ENCODE assay signal across 12 mouse cellular contexts in the genomic region with DNA sequence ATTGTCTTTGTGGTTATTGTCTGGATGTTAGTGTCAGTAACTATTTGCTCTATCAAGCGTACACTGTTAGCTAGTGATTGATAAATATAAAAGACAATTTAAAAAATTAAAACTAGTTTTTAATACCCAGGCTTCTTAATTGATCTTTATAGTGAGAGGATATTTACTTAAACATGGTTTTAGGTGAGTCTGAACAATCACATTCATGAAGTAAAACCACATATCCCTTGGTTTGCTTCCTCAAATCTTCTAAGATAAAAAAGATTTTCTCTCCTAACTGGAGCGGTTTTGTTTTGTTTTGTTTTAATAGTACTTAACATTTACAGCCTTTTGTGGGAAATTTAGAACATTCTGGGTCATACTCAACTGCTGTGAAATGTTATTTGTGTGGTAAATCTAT. TPM values are rescaled to one million over a fixed set of nuclear protein-coding genes. Genes with fewer than 3 reads are reported as not detected.
A peak's percentile ranks its signal among the peaks of the same experiment; 100 is the strongest.
DNase-seq lines count a peak whose midpoint lies in the region; ATAC-seq and TF ChIP-seq lines count a peak whose summit lies in the region.
"Had no signal": no experiment of that assay in that cellular context is flagged by ENCODE, and none has a peak within 500 bp of the region (broad histone marks: within the 10 kb centered on the region; RNA-seq: fewer than 3 reads in every experiment).

No protein-coding gene starts in this region.

- H3K4me3 ChIP-seq in heart, embryonic 10.5 days, result peak overlapping the region; percentile 99; the same call in 1 of the 2 replicates
- H3K4me3 ChIP-seq in megakaryocyte, embryonic 14.5 days (replicated peaks), result peak overlapping the region; percentile 98
- H3K4me3 ChIP-seq in liver, embryonic 14.5 days (ENCODE audit: insufficient read depth in 1 of 2, low read depth in 2 of 2, low read length in 2 of 2), result peak overlapping the region; percentile 28 to 91; a peak in 3 of 4 replicates
- H3K4me3 ChIP-seq in stomach, postnatal 0 days (ENCODE audit: low read depth, low read length), result no peak overlapping the region

- DNase-seq in heart, embryonic 10.5 days (ENCODE audit: low spot score), result no peak
- no peak for DNase-seq in heart, postnatal 4 days
- no peak for DNase-seq in liver, embryonic 14.5 days (ENCODE audit: low read depth in 3 of 3, low spot score in 3 of 3)
- no peak for DNase-seq in stomach, postnatal 0 days (ENCODE audit: low spot score)
- no peak for DNase-seq in adrenal gland, adult 18-20 months (ENCODE audit: low spot score in 2 of 2)
- no peak for DNase-seq in Muller cell, postnatal 12 days (ENCODE audit: inconsistent ontology term)
- DNase-seq: cerebellum, adult 9-10 months; gastrocnemius, postnatal 36 days; retina, postnatal 1 day; thymus, postnatal 4 days had no signal

- H3K9ac ChIP-seq in liver, embryonic 14.5 days (replicated peaks), result no peak overlapping the region
- H3K9ac ChIP-seq in stomach, postnatal 0 days (ENCODE audit: low read length), result no peak overlapping the region

- ATAC-seq in megakaryocyte, adult 5-6 weeks (ENCODE audit: poor library complexity, severe bottlenecking), result no peak
- ATAC-seq in liver, embryonic 14.5 days (ENCODE audit: insufficient read depth), result no peak
- no peak for ATAC-seq in stomach, postnatal 0 days (ENCODE audit: low FRiP score, low TSS enrichment)

- H3K27ac ChIP-seq in heart, embryonic 10.5 days, result no peak overlapping the region
- H3K27ac ChIP-seq in liver, embryonic 14.5 days, result no peak overlapping the region
- no peak overlapping the region for H3K27ac ChIP-seq in stomach, postnatal 0 days (replicated peaks)

- H3K36me3 ChIP-seq in heart, embryonic 10.5 days, result peaks cover 17% of the 10 kb centered on the region
- peaks cover 55% of the 10 kb centered on the region for H3K36me3 ChIP-seq in megakaryocyte, embryonic 14.5 days (replicated peaks; ENCODE audit: low read length)
- peaks cover 19% of the 10 kb centered on the region for H3K36me3 ChIP-seq in liver, embryonic 14.5 days (replicated peaks; ENCODE audit: control insufficient read depth, insufficient read depth, low read depth)
- no peaks in the 10 kb centered on the region for H3K36me3 ChIP-seq in stomach, postnatal 0 days (ENCODE audit: control insufficient read depth, insufficient read depth, low read length)

- no peak for TF ChIP-seq EP300 in liver, embryonic 14.5 days (IDR thresholded peaks at IDR 0.05; ENCODE audit: low read depth)
- TF ChIP-seq EP300 in stomach, postnatal 0 days (optimal IDR thresholded peaks at IDR 0.05), result no peak

- WGBS in heart, embryonic 10.5 days, result 80% methylated on average over 2 of the region's 2 CpGs
- WGBS in liver, embryonic 14.5 days (ENCODE audit: insufficient replicate concordance), result 67% methylated on average over 2 of the region's 2 CpGs
- WGBS in stomach, postnatal 0 days, result 53% methylated on average over 2 of the region's 2 CpGs

- H3K27me3 ChIP-seq in heart, embryonic 10.5 days (ENCODE audit: insufficient read depth, poor library complexity, severe bottlenecking), result no peaks in the 10 kb centered on the region
- H3K27me3 ChIP-seq in megakaryocyte, embryonic 14.5 days (replicated peaks), result no peaks in the 10 kb centered on the region
- H3K27me3 ChIP-seq in liver, embryonic 14.5 days (ENCODE audit: control insufficient read depth, insufficient read depth, low read length), result no peaks in the 10 kb centered on the region
- no peaks in the 10 kb centered on the region for H3K27me3 ChIP-seq in stomach, postnatal 0 days (ENCODE audit: control insufficient read depth, insufficient read depth, low read length)

- peaks cover 33% of the 10 kb centered on the region for H3K4me1 ChIP-seq in heart, embryonic 10.5 days
- peaks cover 42% of the 10 kb centered on the region for H3K4me1 ChIP-seq in megakaryocyte, embryonic 14.5 days
- H3K4me1 ChIP-seq in liver, embryonic 14.5 days (replicated peaks; ENCODE audit: control insufficient read depth in 2 of 2, insufficient read depth in 2 of 2, low read length in 1 of 2), result peaks cover 14 to 19% of the 10 kb centered on the region in 2 experiments
- H3K4me1 ChIP-seq in stomach, postnatal 0 days (replicated peaks; ENCODE audit: control insufficient read depth, insufficient read depth), result peaks cover 4% of the 10 kb centered on the region

- H3K9me3 ChIP-seq in heart, embryonic 10.5 days, result no peaks in the 10 kb centered on the region
- H3K9me3 ChIP-seq in megakaryocyte, embryonic 14.5 days, result no peaks in the 10 kb centered on the region
- H3K9me3 ChIP-seq in liver, embryonic 14.5 days (ENCODE audit: control insufficient read depth, low read length), result no peaks in the 10 kb centered on the region
- H3K9me3 ChIP-seq in stomach, postnatal 0 days (ENCODE audit: control insufficient read depth, low read length), result no peaks in the 10 kb centered on the region

- H3K4me2 ChIP-seq in liver, embryonic 14.5 days (ENCODE audit: low read depth), result peak overlapping the region; percentile 93
- H3K4me2 ChIP-seq in stomach, postnatal 0 days (replicated peaks; ENCODE audit: low read depth), result 0 out of 2 replicates have a peak overlapping the region, but pooled peaks have one; percentile 21

- no peak for TF ChIP-seq CTCF in liver, embryonic 14.5 days (IDR thresholded peaks at IDR 0.05; ENCODE audit: low read depth)
- no peak for TF ChIP-seq CTCF in stomach, postnatal 0 days (IDR thresholded peaks at IDR 0.05; ENCODE audit: low read depth)

RNA-seq across cellular contexts. Expression of a gene that starts 3.4 kb away (rescaled TPM):
- 54.7 and 69.5 TPM in 2 replicates for polyA plus RNA-seq in heart, embryonic 10.5 days (2016; fragmentation: Nextera tagmentation; extraction: Ambion mirVana)
- 10 to 100 TPM; 56.2 to 63.2 TPM for total RNA-seq in heart, postnatal 4 days (2021)
- polyA plus RNA-seq in megakaryocyte, embryonic 14.5 days (2012; ENCODE audit: insufficient read depth, low replicate concordance), result 43.0 and 107 TPM in 2 replicates
- total RNA-seq in megakaryocyte, adult 5-6 weeks (2015), result 70.9 and 75.9 TPM in 2 replicates
- total RNA-seq in megakaryocyte, adult 5-6 weeks (2017), result 99.2 and 125 TPM in 2 replicates
- 17.9 and 33.6 TPM in 2 replicates for polyA plus RNA-seq in liver, embryonic 14.5 days (2012; rRNA removed)
- polyA plus RNA-seq in liver, embryonic 14.5 days (2014; fragmentation: Nextera tagmentation; extraction: Ambion mirVana), result 51.2 and 58.0 TPM in 2 replicates
- polyA plus RNA-seq in stomach, postnatal 0 days (2015; fragmentation: Nextera tagmentation; extraction: Ambion mirVana), result 29.7 and 30.6 TPM in 2 replicates
- total RNA-seq in adrenal gland, adult 18-20 months (2021), result 100 to 1,000 TPM in 1 of 2 experiments, 10 to 100 TPM in 1; 83.5 to 105 TPM
